Mouse (Mus musculus) heart, embryonic 12.5 days (tissue): ENCODE results near the gene Apeh. TPM values are rescaled to one million over a fixed set of nuclear protein-coding genes. Genes with fewer than 3 reads are reported as not detected.

Source experiments
- ATAC-seq: fragments of 200-750 bp; cut with Nextera tagmentation; 2 replicates; pipeline ENCODE4 v1.8.0; 2017; ENCODE audit warnings: moderate TSS enrichment, moderate library complexity; ENCODE audit not compliant: insufficient number of reproducible peaks, low FRiP score
- H3K27ac ChIP-seq: fragments of 300-500 bp; sonication (generic); 2 replicates; pipeline ENCODE4 v1.5.1; 2016; ENCODE audit warnings: mild to moderate bottlenecking, moderate library complexity; ENCODE audit not compliant: poor library complexity, severe bottlenecking
- H3K27me3 ChIP-seq: fragments of 300-500 bp; sonication (generic); replicated peaks from 2 replicates; pipeline ENCODE4 v1.6.1; 2016; ENCODE audit warnings: mild to moderate bottlenecking, moderate library complexity
- H3K36me3 ChIP-seq: fragments of 300-500 bp; sonication (generic); 2 replicates; pipeline ENCODE4 v1.6.1; 2016; ENCODE audit warnings: mild to moderate bottlenecking, moderate library complexity
- H3K4me1 ChIP-seq: fragments of 300-500 bp; sonication (generic); replicated peaks from 2 replicates; pipeline ENCODE4 v1.6.1; 2016; ENCODE audit warnings: mild to moderate bottlenecking
- H3K4me2 ChIP-seq: fragments of 300-500 bp; sonication (generic); 2 replicates; pipeline ENCODE4 v1.6.1; 2016; ENCODE audit warnings: mild to moderate bottlenecking, moderate library complexity
- H3K4me3 ChIP-seq: fragments of 300-500 bp; sonication (generic); 2 replicates; pipeline ENCODE4 v1.5.1; 2016; ENCODE audit warnings: mild to moderate bottlenecking
- H3K9ac ChIP-seq: fragments of 300-500 bp; sonication (generic); 2 replicates; pipeline ENCODE4 v1.6.1; 2016; ENCODE audit warnings: mild to moderate bottlenecking, moderate library complexity
- H3K9me3 ChIP-seq: fragments of 300-500 bp; sonication (generic); replicated peaks from 2 replicates; pipeline ENCODE4 v1.6.1; 2016; ENCODE audit warnings: mild to moderate bottlenecking, moderate library complexity
- WGBS: fragments of 180-500 bp; shearing (Covaris S2); methylation state at CpG from one replicate; pipeline ENCODE4 v1.1.7; 2016; 5-methylcytosine and 5-hydroxymethylcytosine counted together
- polyA plus RNA-seq: library from polyadenylated mRNA; unstranded; fragments of >200 nt; fragmentation: Nextera tagmentation; extraction: Ambion mirVana; gene quantifications from 2 replicates; pipeline ENCODE4 v1.2.1, GENCODE M21; 2016

Gene Apeh
- polyA plus RNA-seq, 1 experiment from 2014 or later = 51.1 TPM

GRCm38 (mm10) chr9:108104766-108105548 is 10.6 kb upstream of the Apeh start:
- peaks cover 41% of the 10 kb centered on the region for H3K4me1 ChIP-seq
- 37% methylated on average over 31 of the region's 31 CpGs for WGBS

DNA sequence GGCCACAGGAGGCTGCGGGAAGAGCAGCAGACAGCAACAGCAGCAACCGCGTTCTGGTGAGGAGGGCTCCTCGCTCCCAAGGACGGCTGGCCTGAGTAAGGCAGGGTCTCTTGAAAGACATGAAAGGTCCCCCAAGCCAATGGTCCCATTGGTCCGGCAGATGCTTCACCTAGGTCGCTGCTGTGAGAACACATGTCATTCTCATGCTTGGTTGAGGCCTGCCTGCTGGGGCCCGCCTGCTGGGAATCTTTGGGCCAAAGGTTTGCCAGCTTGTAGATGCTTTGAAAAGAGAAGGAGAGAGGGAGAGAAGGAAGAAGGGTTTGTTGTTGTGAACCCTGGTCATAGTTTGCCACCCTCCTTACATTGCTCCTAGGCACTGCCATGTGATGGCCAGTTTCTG is 5.2 kb upstream of the Apeh start:
- Histone ChIP-seq H3K4me2 (no peak overlapping the region), H3K27ac (no peak overlapping the region), H3K4me1 (peaks cover 34% of the 10 kb centered on the region), H3K9me3 (no peaks in the 10 kb centered on the region), H3K9ac (no peak overlapping the region), H3K4me3 (no peak overlapping the region), H3K27me3 (no peaks in the 10 kb centered on the region), H3K36me3 (no peaks in the 10 kb centered on the region)
- 81% methylated on average over 8 of the region's 8 CpGs for WGBS
- no peak for ATAC-seq

More at GRCm38 (mm10) chr9:108104766-108105548, 10.6 kb upstream of the Apeh start:
- no peak overlapping the region; the same call in 1 of the 2 replicates for H3K4me3 ChIP-seq
- H3K27ac ChIP-seq = no peak overlapping the region
- no peaks in the 10 kb centered on the region for H3K9me3 ChIP-seq
- H3K27me3 ChIP-seq = peaks cover 4% of the 10 kb centered on the region; the same call in 1 of the 2 replicates
- ATAC-seq = no peak
- peak overlapping the region; percentile 33 for H3K9ac ChIP-seq
- H3K4me2 ChIP-seq = peak overlapping the region; percentile 42
- H3K36me3 ChIP-seq = no peaks in the 10 kb centered on the region

GRCm38 (mm10) chr9:108095949-108096712 is 1.7 kb upstream of the Apeh start:
- Histone ChIP-seq H3K27me3 (no peaks in the 10 kb centered on the region), H3K9ac (peak overlapping the region; percentile 46; the same call in 1 of the 2 replicates), H3K27ac (peak overlapping the region; percentile 26), H3K4me2 (peak overlapping the region; percentile 93), H3K4me1 (peaks cover 39% of the 10 kb centered on the region), H3K4me3 (0 out of 2 replicates have a peak overlapping the region, but pooled peaks have one; percentile 4), H3K9me3 (no peaks in the 10 kb centered on the region), H3K36me3 (peaks cover 15% of the 10 kb centered on the region)
- WGBS = 66% methylated on average over 10 of the region's 10 CpGs
- ATAC-seq = no peak

DNA sequence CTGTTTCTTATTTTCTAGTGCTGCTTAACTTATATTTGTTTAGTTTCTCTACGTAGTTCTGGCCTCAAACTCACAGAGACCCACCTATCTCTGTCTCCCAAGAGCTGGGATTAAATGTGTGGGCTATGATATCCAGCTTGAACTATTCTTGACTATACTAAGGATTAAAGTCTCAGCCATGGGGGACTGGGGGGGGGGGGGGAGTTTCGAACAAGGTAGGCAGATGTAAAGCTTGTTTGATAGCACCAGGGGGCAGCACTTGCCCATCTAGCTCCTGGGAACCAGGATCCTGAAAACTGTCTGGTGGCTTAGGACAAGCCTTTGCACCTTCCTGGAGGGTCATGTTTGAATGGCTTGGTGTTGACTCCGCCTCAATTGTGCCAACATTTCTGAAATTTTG is 1.1 kb upstream of the Apeh start:
- no peak for ATAC-seq
- Histone ChIP-seq H3K36me3 (peaks cover 21% of the 10 kb centered on the region), H3K4me3 (peak overlapping the region; percentile 71), H3K27ac (peak overlapping the region; percentile 78; the same call in 1 of the 2 replicates), H3K4me1 (peaks cover 37% of the 10 kb centered on the region), H3K9me3 (no peaks in the 10 kb centered on the region), H3K4me2 (peak overlapping the region; percentile 93), H3K27me3 (no peaks in the 10 kb centered on the region), H3K9ac (peak overlapping the region; percentile 70)
- WGBS = 9% methylated on average over 3 of the region's 3 CpGs

DNA sequence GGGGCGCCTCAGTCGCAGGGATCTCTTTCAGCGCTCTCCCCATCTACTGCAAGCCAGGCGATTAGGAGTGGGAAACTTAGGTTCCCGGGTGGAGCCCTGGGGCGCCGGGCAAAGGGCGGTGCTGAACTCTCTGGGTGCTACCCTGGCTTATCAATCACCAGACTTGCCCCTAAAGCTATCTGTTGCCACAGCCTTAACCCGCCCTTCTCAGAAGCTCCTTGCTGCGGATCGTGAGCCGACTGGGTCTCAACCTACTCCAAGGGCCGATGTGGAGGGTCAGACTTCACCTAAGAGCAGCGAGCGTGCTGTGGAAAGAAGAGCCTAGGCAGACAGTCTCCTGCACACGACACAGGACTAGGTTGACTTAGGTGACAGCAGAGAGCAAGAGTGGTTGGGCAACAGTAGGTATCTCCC is 599 bp upstream of the Apeh start:
- Histone ChIP-seq H3K27ac (peak overlapping the region; percentile 78), H3K27me3 (no peaks in the 10 kb centered on the region), H3K4me2 (peak overlapping the region; percentile 93), H3K36me3 (peaks cover 26% of the 10 kb centered on the region), H3K9me3 (no peaks in the 10 kb centered on the region), H3K9ac (peak overlapping the region; percentile 70), H3K4me3 (peak overlapping the region; percentile 71), H3K4me1 (peaks cover 37% of the 10 kb centered on the region)
- 0% methylated on average over 16 of the region's 16 CpGs for WGBS
- peak; percentile 81 for ATAC-seq

- Histone ChIP-seq H3K4me2 (peak overlapping the region; percentile 93), H3K9me3 (no peaks in the 10 kb centered on the region), H3K4me1 (peaks cover 37% of the 10 kb centered on the region), H3K4me3 (peak overlapping the region; percentile 71), H3K27ac (no peak overlapping the region), H3K36me3 (peaks cover 40% of the 10 kb centered on the region), H3K27me3 (no peaks in the 10 kb centered on the region), H3K9ac (peak overlapping the region; percentile 83)
- WGBS = 67% methylated on average over 10 of the region's 10 CpGs
- no peak for ATAC-seq
These were observed 820 bp downstream of the Apeh start for GRCm38 (mm10) chr9:108093586-108093985.

- H3K27ac ChIP-seq = no peak overlapping the region
- H3K4me2 ChIP-seq = no peak overlapping the region
- no peaks in the 10 kb centered on the region for H3K9me3 ChIP-seq
- H3K4me1 ChIP-seq = peaks cover 16% of the 10 kb centered on the region
- peaks cover 70% of the 10 kb centered on the region for H3K36me3 ChIP-seq
- H3K4me3 ChIP-seq = no peak overlapping the region
- 94% methylated on average over 7 of the region's 7 CpGs for WGBS
- H3K27me3 ChIP-seq = no peaks in the 10 kb centered on the region
- ATAC-seq = no peak
- no peak overlapping the region for H3K9ac ChIP-seq
These were observed 3.7 kb downstream of the Apeh start for GRCm38 (mm10) chr9:108090611-108091120.

DNA sequence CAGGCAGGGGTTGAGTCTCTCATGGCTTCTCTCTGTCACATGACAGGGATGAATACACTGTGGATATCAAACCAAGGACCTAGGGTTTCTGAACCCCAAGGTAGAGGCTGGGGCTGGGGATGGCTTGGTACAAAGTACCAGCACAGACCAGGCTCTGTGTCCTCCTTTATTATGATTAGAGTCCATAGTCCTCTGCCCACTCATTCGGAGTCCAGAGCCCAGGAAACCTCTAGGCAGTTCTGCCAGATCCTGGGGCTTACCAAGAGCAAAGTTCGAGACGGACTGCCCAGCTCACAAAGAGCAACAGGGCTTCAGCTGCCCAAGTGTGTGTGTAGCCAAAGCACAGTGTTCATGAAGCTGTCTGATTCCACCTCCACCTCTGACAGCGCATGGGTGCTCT is 9.1 kb downstream of the Apeh start:
- Histone ChIP-seq H3K27me3 (peaks cover 46% of the 10 kb centered on the region), H3K27ac (no peak overlapping the region), H3K36me3 (peaks cover 64% of the 10 kb centered on the region), H3K4me3 (no peak overlapping the region), H3K4me2 (no peak overlapping the region), H3K4me1 (peaks cover 18% of the 10 kb centered on the region), H3K9me3 (no peaks in the 10 kb centered on the region), H3K9ac (no peak overlapping the region)
- no peak for ATAC-seq
- 89% methylated on average over 4 of the region's 4 CpGs for WGBS

GRCm38 (mm10) chr9:108083561-108083960 is 10.8 kb downstream of the Apeh start:
- 36% methylated on average over 6 of the region's 6 CpGs for WGBS
- Histone ChIP-seq H3K27ac (no peak overlapping the region), H3K4me1 (peaks cover 25% of the 10 kb centered on the region), H3K36me3 (peaks cover 47% of the 10 kb centered on the region), H3K4me3 (no peak overlapping the region), H3K4me2 (no peak overlapping the region), H3K27me3 (peaks cover 49% of the 10 kb centered on the region), H3K9ac (no peak overlapping the region), H3K9me3 (no peaks in the 10 kb centered on the region)
- no peak for ATAC-seq

GRCm38 (mm10) chr9:108082988-108083431 is 11.4 kb downstream of the Apeh start, which contains the start of gene Rnf123:
TSS of gene Rnf123 (minus strand) at chr9:108083346.
- Histone ChIP-seq H3K36me3 (peaks cover 41% of the 10 kb centered on the region), H3K27ac (no peak within 1 kb of the TSS), H3K27me3 (peaks cover 49% of the 10 kb centered on the region), H3K4me3 (peak within 1 kb of the TSS; percentile 23), H3K9me3 (no peaks in the 10 kb centered on the region), H3K4me1 (peaks cover 30% of the 10 kb centered on the region), H3K9ac (peak within 1 kb of the TSS; percentile 13; the same call in 1 of the 2 replicates), H3K4me2 (peak within 1 kb of the TSS; percentile 50)
- no peak for ATAC-seq
- WGBS = 24% methylated on average over 12 of the region's 12 CpGs

- peak overlapping the region; percentile 50 for H3K4me2 ChIP-seq
- no peaks in the 10 kb centered on the region for H3K9me3 ChIP-seq
- H3K4me3 ChIP-seq = peak overlapping the region; percentile 23
- peaks cover 49% of the 10 kb centered on the region for H3K27me3 ChIP-seq
- 6% methylated on average over 19 of the region's 19 CpGs for WGBS
- no peak for ATAC-seq
- H3K36me3 ChIP-seq = peaks cover 36% of the 10 kb centered on the region
- H3K27ac ChIP-seq = no peak overlapping the region
- H3K4me1 ChIP-seq = peaks cover 35% of the 10 kb centered on the region
- H3K9ac ChIP-seq = peak overlapping the region; percentile 13; the same call in 1 of the 2 replicates
These were observed 11.9 kb downstream of the Apeh start for GRCm38 (mm10) chr9:108082549-108082948.
